Mouse (Mus musculus): ENCODE measurements around the gene Pip4k2c.

Gene Pip4k2c

GRCm38 (mm10) chr10:127203106-127203505 is 8.3 kb downstream of the Pip4k2c start:
- TF ChIP-seq CTCF (conservative IDR thresholded peaks at IDR 0.05; ENCODE audit: low read length), result no peak
- TF ChIP-seq POU5F1 (IDR thresholded peaks at IDR 0.05; ENCODE audit: borderline replicate concordance, low read length), result no peak
- no peak for TF ChIP-seq NANOG (IDR thresholded peaks at IDR 0.05; ENCODE audit: borderline replicate concordance, low read length)
- peaks cover 100% of the 10 kb centered on the region for H3K36me3 ChIP-seq (ENCODE audit: insufficient read depth, low read length)
- peaks cover 50% of the 10 kb centered on the region for H3K4me1 ChIP-seq (replicated peaks; ENCODE audit: low read depth, low read length)

DNA sequence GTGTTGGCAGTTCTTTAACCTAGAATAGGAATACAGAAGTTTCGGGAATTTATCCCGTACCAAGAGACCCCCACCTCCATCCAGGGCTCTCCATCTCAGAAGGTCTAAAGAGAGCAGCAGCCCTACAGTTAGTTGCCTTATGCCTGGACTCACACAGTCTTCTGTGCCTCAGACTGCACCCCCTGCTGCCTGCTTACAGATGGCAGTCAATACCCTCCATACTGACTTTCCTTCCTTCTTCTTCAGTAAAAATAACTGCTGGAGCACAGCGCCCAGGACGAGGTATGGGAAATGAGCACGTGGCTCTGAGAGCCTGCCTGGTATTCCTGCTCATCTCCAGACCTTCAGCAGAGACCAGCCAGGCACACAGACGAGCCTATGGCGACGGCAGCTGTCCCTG is 11.1 kb downstream of the Pip4k2c start:
- TF ChIP-seq POU5F1 (IDR thresholded peaks at IDR 0.05; ENCODE audit: borderline replicate concordance, low read length) (no peak), NANOG (IDR thresholded peaks at IDR 0.05; ENCODE audit: borderline replicate concordance, low read length) (no peak), CTCF (conservative IDR thresholded peaks at IDR 0.05; ENCODE audit: low read length) (no peak)
- Histone ChIP-seq H3K9me3 (ENCODE audit: low read length) (no peaks in the 10 kb centered on the region), H3K4me1 (replicated peaks; ENCODE audit: low read depth, low read length) (peaks cover 67% of the 10 kb centered on the region), H3K27me3 (ENCODE audit: insufficient read depth, low read length) (no peaks in the 10 kb centered on the region), H3K36me3 (ENCODE audit: insufficient read depth, low read length) (peaks cover 83% of the 10 kb centered on the region), H3K4me3 (replicated peaks; ENCODE audit: low read length) (no peak overlapping the region)

More at GRCm38 (mm10) chr10:127203106-127203505, 8.3 kb downstream of the Pip4k2c start:
- H3K9me3 ChIP-seq (ENCODE audit: low read length), result no peaks in the 10 kb centered on the region
- no peak overlapping the region for H3K4me3 ChIP-seq (replicated peaks; ENCODE audit: low read length)
- no peaks in the 10 kb centered on the region for H3K27me3 ChIP-seq (ENCODE audit: insufficient read depth, low read length)

- TF ChIP-seq POU5F1 (IDR thresholded peaks at IDR 0.05; ENCODE audit: borderline replicate concordance, low read length), result no peak
- no peak for TF ChIP-seq CTCF (conservative IDR thresholded peaks at IDR 0.05; ENCODE audit: low read length)
- no peak for TF ChIP-seq NANOG (IDR thresholded peaks at IDR 0.05; ENCODE audit: borderline replicate concordance, low read length)
- peaks cover 66% of the 10 kb centered on the region for H3K4me1 ChIP-seq (replicated peaks; ENCODE audit: low read depth, low read length)
- H3K27me3 ChIP-seq (ENCODE audit: insufficient read depth, low read length), result no peaks in the 10 kb centered on the region
- H3K4me3 ChIP-seq (replicated peaks; ENCODE audit: low read length), result no peak overlapping the region
- H3K36me3 ChIP-seq (ENCODE audit: insufficient read depth, low read length), result peaks cover 75% of the 10 kb centered on the region
- H3K9me3 ChIP-seq (ENCODE audit: low read length), result no peaks in the 10 kb centered on the region
Observed at GRCm38 (mm10) chr10:127199474-127199873, 11.9 kb downstream of the Pip4k2c start.

DNA sequence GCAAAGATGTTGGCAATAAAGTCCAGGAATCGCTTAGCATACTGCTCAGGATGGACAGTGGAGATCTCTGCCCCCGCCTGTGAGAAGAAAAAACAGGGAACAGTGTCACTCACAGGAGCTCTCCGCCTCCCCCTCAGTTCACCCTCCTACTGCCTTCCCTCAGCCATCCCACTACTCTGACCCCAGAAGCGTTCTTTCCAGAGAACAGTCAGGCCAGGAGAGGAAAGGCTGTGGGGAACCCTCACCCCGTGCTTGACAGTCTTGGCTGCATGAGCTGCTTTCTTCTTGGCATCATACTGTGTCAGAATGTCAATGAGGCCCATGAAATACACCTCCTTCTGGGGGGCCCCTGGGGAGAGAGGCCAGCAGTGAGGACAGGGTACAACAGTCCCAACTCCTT is 12.3 kb downstream of the Pip4k2c start:
- Histone ChIP-seq H3K4me1 (replicated peaks; ENCODE audit: low read depth, low read length) (peaks cover 68% of the 10 kb centered on the region), H3K9me3 (ENCODE audit: low read length) (no peaks in the 10 kb centered on the region), H3K4me3 (replicated peaks; ENCODE audit: low read length) (no peak overlapping the region), H3K36me3 (ENCODE audit: insufficient read depth, low read length) (peaks cover 71% of the 10 kb centered on the region), H3K27me3 (ENCODE audit: insufficient read depth, low read length) (no peaks in the 10 kb centered on the region)
- TF ChIP-seq POU5F1 (IDR thresholded peaks at IDR 0.05; ENCODE audit: borderline replicate concordance, low read length) (no peak), NANOG (IDR thresholded peaks at IDR 0.05; ENCODE audit: borderline replicate concordance, low read length) (no peak), CTCF (conservative IDR thresholded peaks at IDR 0.05; ENCODE audit: low read length) (no peak)

- H3K9me3 ChIP-seq (ENCODE audit: low read length), result no peaks in the 10 kb centered on the region
- H3K27me3 ChIP-seq (ENCODE audit: insufficient read depth, low read length), result no peaks in the 10 kb centered on the region
- no peak overlapping the region for H3K4me3 ChIP-seq (replicated peaks; ENCODE audit: low read length)
- H3K36me3 ChIP-seq (ENCODE audit: insufficient read depth, low read length), result peaks cover 67% of the 10 kb centered on the region
- TF ChIP-seq POU5F1 (IDR thresholded peaks at IDR 0.05; ENCODE audit: borderline replicate concordance, low read length) (no peak), CTCF (conservative IDR thresholded peaks at IDR 0.05; ENCODE audit: low read length) (no peak), NANOG (IDR thresholded peaks at IDR 0.05; ENCODE audit: borderline replicate concordance, low read length) (no peak)
- peaks cover 67% of the 10 kb centered on the region for H3K4me1 ChIP-seq (replicated peaks; ENCODE audit: low read depth, low read length)
Observed at GRCm38 (mm10) chr10:127198492-127198891, 12.9 kb downstream of the Pip4k2c start.

DNA sequence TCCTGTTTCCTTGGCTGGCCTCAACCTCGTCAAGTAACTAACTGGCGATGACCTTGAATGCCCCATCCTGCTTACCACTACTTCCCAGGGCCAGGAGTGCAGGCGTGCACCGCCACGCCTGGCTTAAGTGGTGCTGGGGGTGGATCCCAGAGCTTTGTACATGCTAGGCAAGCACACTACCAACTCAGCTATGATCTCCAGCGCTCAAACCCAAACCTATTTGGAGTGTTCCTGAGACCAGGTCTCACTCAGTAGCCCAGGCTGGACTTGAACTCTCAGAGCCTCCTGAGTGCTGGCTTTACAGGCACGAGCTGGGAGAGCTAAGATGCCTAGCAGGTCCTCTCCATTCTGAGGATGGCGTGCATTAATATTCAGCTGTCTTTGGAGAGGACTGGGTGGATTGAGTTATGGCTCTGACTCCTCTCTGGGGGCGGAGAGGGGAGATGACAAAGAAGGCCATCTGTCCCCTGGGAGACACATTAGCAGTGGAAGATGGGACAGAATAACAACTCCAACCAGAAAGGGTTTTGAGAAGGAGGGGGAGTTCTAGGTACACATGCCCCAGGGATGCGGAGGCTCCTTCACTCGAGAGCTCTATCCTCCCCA is 13.8 kb downstream of the Pip4k2c start:
- Histone ChIP-seq H3K36me3 (ENCODE audit: insufficient read depth, low read length) (peaks cover 67% of the 10 kb centered on the region), H3K4me1 (replicated peaks; ENCODE audit: low read depth, low read length) (peaks cover 67% of the 10 kb centered on the region), H3K4me3 (replicated peaks; ENCODE audit: low read length) (peak overlapping the region; percentile 32; the same call in 1 of the 2 replicates), H3K27me3 (ENCODE audit: insufficient read depth, low read length) (no peaks in the 10 kb centered on the region), H3K9me3 (ENCODE audit: low read length) (no peaks in the 10 kb centered on the region)
- TF ChIP-seq POU5F1 (IDR thresholded peaks at IDR 0.05; ENCODE audit: borderline replicate concordance, low read length) (no peak), NANOG (IDR thresholded peaks at IDR 0.05; ENCODE audit: borderline replicate concordance, low read length) (no peak)

DNA sequence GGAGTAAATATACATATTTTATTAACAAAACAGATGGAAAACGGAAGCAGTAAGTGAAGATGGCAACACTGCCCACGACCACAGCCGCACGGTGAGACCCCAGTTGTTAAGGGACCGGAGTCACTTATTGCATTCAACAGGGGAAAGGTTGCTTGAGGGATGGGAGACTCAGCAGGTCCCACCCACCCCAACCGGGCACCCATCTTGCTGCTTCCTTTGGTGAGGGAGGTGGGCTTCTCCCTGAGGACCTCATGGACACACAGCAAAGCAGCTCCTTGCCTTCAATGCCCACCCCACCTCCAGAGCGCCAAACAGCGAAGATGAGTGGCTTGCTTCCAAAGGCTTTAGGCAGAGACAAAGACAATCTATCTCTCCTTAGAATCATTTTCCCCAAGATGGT is 14.3 kb downstream of the Pip4k2c start:
- peaks cover 71% of the 10 kb centered on the region for H3K4me1 ChIP-seq (replicated peaks; ENCODE audit: low read depth, low read length)
- H3K36me3 ChIP-seq (ENCODE audit: insufficient read depth, low read length), result peaks cover 66% of the 10 kb centered on the region
- H3K9me3 ChIP-seq (ENCODE audit: low read length), result no peaks in the 10 kb centered on the region
- no peaks in the 10 kb centered on the region for H3K27me3 ChIP-seq (ENCODE audit: insufficient read depth, low read length)
- TF ChIP-seq POU5F1 (IDR thresholded peaks at IDR 0.05; ENCODE audit: borderline replicate concordance, low read length), result no peak
- TF ChIP-seq CTCF (conservative IDR thresholded peaks at IDR 0.05; ENCODE audit: low read length), result no peak
- TF ChIP-seq NANOG (IDR thresholded peaks at IDR 0.05; ENCODE audit: borderline replicate concordance, low read length), result no peak
- H3K4me3 ChIP-seq (replicated peaks; ENCODE audit: low read length), result 0 out of 2 replicates have a peak overlapping the region, but pooled peaks have one; percentile 32

GRCm38 (mm10) chr10:127196392-127196791 is 15.0 kb downstream of the Pip4k2c start:
- no peaks in the 10 kb centered on the region for H3K9me3 ChIP-seq (ENCODE audit: low read length)
- H3K36me3 ChIP-seq (ENCODE audit: insufficient read depth, low read length), result peaks cover 65% of the 10 kb centered on the region
- no peaks in the 10 kb centered on the region for H3K27me3 ChIP-seq (ENCODE audit: insufficient read depth, low read length)
- peak overlapping the region; percentile 94 for H3K4me3 ChIP-seq (replicated peaks; ENCODE audit: low read length)
- no peak for TF ChIP-seq NANOG (IDR thresholded peaks at IDR 0.05; ENCODE audit: borderline replicate concordance, low read length)
- no peak for TF ChIP-seq POU5F1 (IDR thresholded peaks at IDR 0.05; ENCODE audit: borderline replicate concordance, low read length)
- TF ChIP-seq CTCF (conservative IDR thresholded peaks at IDR 0.05; ENCODE audit: low read length), result no peak
- peaks cover 77% of the 10 kb centered on the region for H3K4me1 ChIP-seq (replicated peaks; ENCODE audit: low read depth, low read length)

All from E14TG2a.4 (cell line).